Mouse (Mus musculus) thymus, adult 2 months (tissue): ENCODE data around the gene Faxc. TPM values are rescaled to one million over a fixed set of nuclear protein-coding genes. Genes with fewer than 3 reads are reported as not detected.

Source experiments
- DNase-seq: peaks from one replicate; pipeline ENCODE4 v3.0.0; 2021
- H3K27ac ChIP-seq: fragments of 200-500 bp; 2 replicates; pipeline ENCODE4 v1.5.1; 2012; ENCODE audit warnings: low read length, control low read depth; ENCODE audit not compliant: control insufficient read depth, insufficient read depth
- H3K27me3 ChIP-seq: fragments of 200-500 bp; 2 replicates; pipeline ENCODE4 v1.6.1; 2012; ENCODE audit warnings: mild to moderate bottlenecking, low read length, moderate library complexity, mixed read lengths; ENCODE audit not compliant: control insufficient read depth, insufficient read depth
- H3K36me3 ChIP-seq: fragments of 200-500 bp; 2 replicates; pipeline ENCODE4 v1.6.1; 2012; ENCODE audit warnings: mild to moderate bottlenecking, low read length, moderate library complexity; ENCODE audit not compliant: control insufficient read depth, insufficient read depth
- H3K4me1 ChIP-seq: fragments of 200-500 bp; replicated peaks from 2 replicates; pipeline ENCODE4 v1.6.1; 2012; ENCODE audit warnings: low read length; ENCODE audit not compliant: control insufficient read depth, insufficient read depth
- H3K4me3 ChIP-seq: fragments of 200-500 bp; 2 replicates; pipeline ENCODE4 v1.5.1; 2012; ENCODE audit warnings: mild to moderate bottlenecking, low read length, control low read depth, moderate library complexity; ENCODE audit not compliant: control insufficient read depth, insufficient read depth
- CTCF ChIP-seq: fragments of 200-500 bp; IDR thresholded peaks from 2 replicates; pipeline ENCODE4 v1.5.1; 2012; ENCODE audit warnings: mild to moderate bottlenecking, control low read depth, low read length, moderate library complexity, borderline replicate concordance; ENCODE audit not compliant: control insufficient read depth, poor library complexity, insufficient read depth; ENCODE audit errors: extremely low read depth
- POLR2A ChIP-seq: fragments of 200-500 bp; IDR thresholded peaks from 2 replicates; pipeline ENCODE4 v1.6.1; 2012; ENCODE audit warnings: mild to moderate bottlenecking, low read length, control low read depth, moderate library complexity; ENCODE audit not compliant: control insufficient read depth, poor library complexity, insufficient read depth; ENCODE audit errors: extremely low read depth
- WGBS: fragments of 180-500 bp; shearing (Covaris S2); methylation state at CpG from one replicate; pipeline ENCODE4 v1.1.7; 2018; 5-methylcytosine and 5-hydroxymethylcytosine counted together
- polyA plus RNA-seq: library from polyadenylated mRNA; depleted of rRNA; stranded (reverse); fragments of >200 nt; gene quantifications from 2 replicates; pipeline ENCODE4 v1.2.3, GENCODE M21; 2012; rRNA removed

The Faxc gene
- 0.33 and 0.40 TPM in 2 replicates for polyA plus RNA-seq

GRCm38 (mm10) chr4:21930971-21931771 lies at the start of gene Faxc:
Faxc (plus strand) TSS chr4:21931329.
- Histone ChIP-seq H3K27ac (no peak within 1 kb of the TSS), H3K36me3 (no peaks in the 10 kb centered on the region), H3K4me1 (no peaks in the 10 kb centered on the region), H3K4me3 (no peak within 1 kb of the TSS), H3K27me3 (no peaks in the 10 kb centered on the region; the same call in none of the 2 replicates)
- TF ChIP-seq CTCF (no peak), POLR2A (no peak)
- 2% methylated on average over 83 of the region's 83 CpGs for WGBS
- no peak for DNase-seq

- Histone ChIP-seq H3K36me3 (no peaks in the 10 kb centered on the region), H3K4me3 (no peak overlapping the region), H3K4me1 (no peaks in the 10 kb centered on the region), H3K27me3 (no peaks in the 10 kb centered on the region), H3K27ac (no peak overlapping the region)
- 95% methylated on average over 6 of the region's 6 CpGs for WGBS
- TF ChIP-seq CTCF (no peak), POLR2A (no peak)
- DNase-seq = no peak
Observed at GRCm38 (mm10) chr4:21882806-21883205, 48.3 kb upstream of the Faxc start.

- Histone ChIP-seq H3K36me3 (no peaks in the 10 kb centered on the region), H3K27ac (no peak overlapping the region), H3K27me3 (no peaks in the 10 kb centered on the region), H3K4me3 (no peak overlapping the region), H3K4me1 (no peaks in the 10 kb centered on the region)
- DNase-seq = no peak
- 95% methylated on average over 8 of the region's 8 CpGs for WGBS
- TF ChIP-seq POLR2A (no peak), CTCF (no peak)
Observed at GRCm38 (mm10) chr4:21885831-21886230, 45.3 kb upstream of the Faxc start.

GRCm38 (mm10) chr4:21931772-21932630 lies 872 bp downstream of the Faxc start:
- 29% methylated on average over 23 of the region's 23 CpGs for WGBS
- no peaks in the 10 kb centered on the region for H3K36me3 ChIP-seq
- H3K4me1 ChIP-seq = no peaks in the 10 kb centered on the region
- TF ChIP-seq CTCF = no peak
- no peak for TF ChIP-seq POLR2A
- DNase-seq = no peak
- no peak overlapping the region for H3K27ac ChIP-seq
- no peak overlapping the region for H3K4me3 ChIP-seq
- H3K27me3 ChIP-seq = no peaks in the 10 kb centered on the region; the same call in none of the 2 replicates

GRCm38 (mm10) chr4:21935378-21935777 lies 4.2 kb downstream of the Faxc start:
- Histone ChIP-seq H3K27me3 (no peaks in the 10 kb centered on the region; the same call in none of the 2 replicates), H3K36me3 (no peaks in the 10 kb centered on the region), H3K27ac (no peak overlapping the region), H3K4me3 (no peak overlapping the region), H3K4me1 (no peaks in the 10 kb centered on the region)
- 93% methylated on average over 2 of the region's 2 CpGs for WGBS
- no peak for TF ChIP-seq POLR2A
- TF ChIP-seq CTCF = no peak
- DNase-seq = no peak

GRCm38 (mm10) chr4:21936424-21936823 lies 5.3 kb downstream of the Faxc start:
- 86% methylated on average over 9 of the region's 9 CpGs for WGBS

More at GRCm38 (mm10) chr4:21936424-21936823, 5.3 kb downstream of the Faxc start:
- Histone ChIP-seq H3K27ac (no peak overlapping the region), H3K36me3 (no peaks in the 10 kb centered on the region), H3K27me3 (no peaks in the 10 kb centered on the region; the same call in 1 of the 2 replicates), H3K4me3 (no peak overlapping the region), H3K4me1 (no peaks in the 10 kb centered on the region)
- no peak for DNase-seq
- TF ChIP-seq CTCF (no peak), POLR2A (no peak)
